Mouse (Mus musculus) brown adipose tissue, adult 24 weeks (tissue): ENCODE results near the gene Camkmt. TPM values are rescaled to one million over a fixed set of nuclear protein-coding genes. Genes with fewer than 3 reads are reported as not detected.

Experiments used
- H3K27ac ChIP-seq: fragments of 200-500 bp; replicated peaks from 2 replicates; pipeline ENCODE4 v1.5.1; 2012; ENCODE audit warnings: low read depth, mild to moderate bottlenecking, low read length
- H3K4me1 ChIP-seq: fragments of 200-500 bp; 2 replicates; pipeline ENCODE4 v1.6.1; 2012; ENCODE audit warnings: low read length, mixed read lengths; ENCODE audit not compliant: control insufficient read depth, insufficient read depth, insufficient read length
- H3K4me3 ChIP-seq: fragments of 200-500 bp; 2 replicates; pipeline ENCODE4 v1.5.1; 2012; ENCODE audit warnings: low read depth, mild to moderate bottlenecking, low read length, moderate library complexity; ENCODE audit not compliant: insufficient read depth
- polyA plus RNA-seq: library from polyadenylated mRNA; stranded (reverse); fragments of >200 nt; gene quantifications from 2 replicates; pipeline ENCODE4 v1.2.4, GENCODE M21; 2012; ENCODE audit not compliant: missing spikeins, insufficient read depth, insufficient read length

The Camkmt gene
- polyA plus RNA-seq, 1 experiment: 9.2 TPM

DNA sequence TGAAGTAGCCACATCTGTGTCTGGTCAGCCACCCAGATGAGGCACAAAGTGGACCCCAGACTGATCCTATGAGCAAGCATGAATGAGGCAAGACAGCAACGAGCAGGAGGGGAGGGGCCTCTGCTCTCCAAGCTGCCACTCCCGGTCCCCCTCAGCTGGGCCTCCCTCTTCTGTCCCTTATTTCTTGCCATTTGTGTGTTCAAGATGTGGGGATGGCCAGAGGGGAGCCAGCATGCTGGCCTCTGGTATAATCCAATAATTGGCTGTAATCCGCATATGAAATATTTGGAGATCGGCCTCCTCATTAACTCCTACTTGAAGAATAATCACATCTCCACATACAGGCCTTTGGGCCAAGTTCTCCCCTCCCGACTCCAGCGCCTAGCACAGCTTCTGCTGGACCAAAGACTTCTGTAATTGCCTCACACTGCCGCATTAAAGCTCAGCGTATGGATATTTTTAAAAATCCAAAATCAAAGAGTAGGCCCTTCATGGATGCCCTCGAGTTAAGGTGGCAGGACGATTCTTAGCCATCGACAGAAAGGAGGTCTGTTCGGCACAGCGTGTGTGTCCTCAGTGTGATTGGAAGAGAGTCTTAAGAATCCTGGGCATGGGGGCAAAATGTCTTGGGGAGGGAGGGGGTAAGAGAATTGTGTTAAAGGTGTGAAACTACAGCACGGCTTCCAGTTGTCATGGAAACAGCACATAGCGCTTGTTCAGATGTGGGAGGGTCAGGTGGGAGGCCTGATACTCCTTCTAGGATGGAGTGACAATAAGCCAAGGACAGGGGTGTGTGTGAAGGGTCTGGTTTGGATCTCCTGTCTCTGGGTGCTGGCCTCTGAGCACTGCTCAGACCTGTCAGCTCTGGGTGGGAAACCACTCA, 416.1 kb downstream of the Camkmt start:
- no peak overlapping the region for H3K27ac ChIP-seq
- H3K4me1 ChIP-seq: no peaks in the 10 kb centered on the region
- H3K4me3 ChIP-seq: no peak overlapping the region

- H3K4me3 ChIP-seq: no peak overlapping the region
- H3K27ac ChIP-seq: no peak overlapping the region
- H3K4me1 ChIP-seq: no peaks in the 10 kb centered on the region
Observed at GRCm38 (mm10) chr17:85507089-85507460, 416.7 kb downstream of the Camkmt start.

Other genes starting within 250 kb of the Camkmt start
- gene Ppm1b, start 133.8 kb upstream of the Camkmt start, polyA plus RNA-seq: 82.8 and 117 TPM in 2 replicates
- gene Slc3a1, start 62.2 kb upstream of the Camkmt start, polyA plus RNA-seq: not detected in 2 replicates
- 14.8 and 19.0 TPM in 2 replicates for gene Prepl, start 311 bp upstream of the Camkmt start, polyA plus RNA-seq